Mouse (Mus musculus): ENCODE data around the gene Cd320.
A peak's percentile ranks its signal among the peaks of the same experiment; 100 is the strongest.
"Not testable (repeated sequence)": the region's sequence is repeated elsewhere in the genome, so short reads cannot be mapped to it uniquely, and the experiment has no call there.

Cd320 gene

GRCm38 (mm10) chr17:33842966-33843795 is at the start of gene Cd320:
TSS of gene Cd320 (plus strand) at chr17:33843091.
- DNase-seq (ENCODE audit: low read depth, low spot score), result peak; percentile 94

GRCm38 (mm10) chr17:33798306-33798705 is 44.6 kb upstream of the Cd320 start:
- peak; percentile 35 for DNase-seq (ENCODE audit: low read depth, low spot score)

- no peak for DNase-seq (ENCODE audit: low read depth, low spot score)
These were observed 43.6 kb upstream of the Cd320 start for GRCm38 (mm10) chr17:33799277-33799676.

- peak; percentile 22 for DNase-seq (ENCODE audit: low read depth, low spot score)
These were observed 40.7 kb upstream of the Cd320 start for GRCm38 (mm10) chr17:33802221-33802620.

GRCm38 (mm10) chr17:33804205-33804604 is 38.7 kb upstream of the Cd320 start:
- DNase-seq (ENCODE audit: low read depth, low spot score), result peak; percentile 44

GRCm38 (mm10) chr17:33804745-33805144 is 38.1 kb upstream of the Cd320 start:
- DNase-seq (ENCODE audit: low read depth, low spot score), result no peak

GRCm38 (mm10) chr17:33807181-33807888 is 35.6 kb upstream of the Cd320 start:
- DNase-seq (ENCODE audit: low read depth, low spot score), result no peak

GRCm38 (mm10) chr17:33808192-33808591 is 34.7 kb upstream of the Cd320 start:
- no peak for DNase-seq (ENCODE audit: low read depth, low spot score)

- DNase-seq (ENCODE audit: low read depth, low spot score), result peak; percentile 97
These were observed 32.4 kb upstream of the Cd320 start, which contains the start of gene Kank3 for GRCm38 (mm10) chr17:33810334-33811141. TSS of gene Kank3 (plus strand) at chr17:33810519.

- DNase-seq (ENCODE audit: low read depth, low spot score), result peak; percentile 23
These were observed 31.8 kb upstream of the Cd320 start for GRCm38 (mm10) chr17:33811142-33811516.

GRCm38 (mm10) chr17:33812475-33812874 is 30.4 kb upstream of the Cd320 start:
- DNase-seq (ENCODE audit: low read depth, low spot score), result peak; percentile 58

GRCm38 (mm10) chr17:33812990-33813389 is 29.9 kb upstream of the Cd320 start:
- peak; percentile 52 for DNase-seq (ENCODE audit: low read depth, low spot score)

GRCm38 (mm10) chr17:33815399-33815798 is 27.5 kb upstream of the Cd320 start:
- no peak for DNase-seq (ENCODE audit: low read depth, low spot score)

GRCm38 (mm10) chr17:33816612-33817011 is 26.3 kb upstream of the Cd320 start:
- DNase-seq (ENCODE audit: low read depth, low spot score), result no peak

- DNase-seq (ENCODE audit: low read depth, low spot score), result peak; percentile 99
These were observed 25.5 kb upstream of the Cd320 start for GRCm38 (mm10) chr17:33817184-33817968.

GRCm38 (mm10) chr17:33817969-33818643 is 24.8 kb upstream of the Cd320 start:
- no peak for DNase-seq (ENCODE audit: low read depth, low spot score)

- DNase-seq (ENCODE audit: low read depth, low spot score), result peak; percentile 16
These were observed 20.4 kb upstream of the Cd320 start for GRCm38 (mm10) chr17:33822436-33822959.

GRCm38 (mm10) chr17:33823171-33823570 is 19.7 kb upstream of the Cd320 start:
- not testable (repeated sequence) for DNase-seq (ENCODE audit: low read depth, low spot score)

- peak; percentile 96 for DNase-seq (ENCODE audit: low read depth, low spot score)
These were observed 18.6 kb upstream of the Cd320 start, which contains the start of the genes Rps28 and Ndufa7 for GRCm38 (mm10) chr17:33824084-33824996. TSS of gene Rps28 (minus strand) at chr17:33824562. TSS of gene Ndufa7 (plus strand) at chr17:33824572.

Data from A20 (cell line).